Mouse (Mus musculus): Measurements from ENCODE around the gene Lamb3. TPM values are rescaled to one million over a fixed set of nuclear protein-coding genes. Genes with fewer than 3 reads are reported as not detected.
A peak's percentile ranks its signal among the peaks of the same experiment; 100 is the strongest.

The Lamb3 gene
- total and polyA plus RNA-seq, 3 experiments: 10.1 to 14.6 (median 12.3) TPM

GRCm38 (mm10) chr1:193198312-193198711 is 9.2 kb upstream of the Lamb3 start:
- peak overlapping the region; percentile 37; the same call in 1 of the 2 replicates for H3K9ac ChIP-seq (ENCODE audit: insufficient read depth, low read depth)
- no peaks in the 10 kb centered on the region for H3K27me3 ChIP-seq (replicated peaks)
- H3K36me3 ChIP-seq (replicated peaks in 1 of 2; ENCODE audit: control insufficient read depth in 1 of 2, insufficient read depth in 1 of 2, low read length in 1 of 2): peaks cover 53 to 68% of the 10 kb centered on the region in 2 experiments
- H3K4me1 ChIP-seq (ENCODE audit: control insufficient read depth in 1 of 2, insufficient read depth in 2 of 2): peaks cover 21 to 70% of the 10 kb centered on the region in 2 experiments
- in situ Hi-C loops (cut with MboI; ENCODE audit: low pct_ligation_motif_present, low pct_unique_long_range_greater_than_20kb, low sequenced_read_pairs) (no loop called here), dilution Hi-C loops (cut with MboI; ENCODE audit: extremely low pct_ligation_motif_present, extremely low pct_unique_long_range_greater_than_20kb, low sequenced_read_pairs) (no loop called here)
- no peak overlapping the region for H3K27ac ChIP-seq (ENCODE audit: insufficient read depth, low read depth)
- H3K4me2 ChIP-seq (ENCODE audit: insufficient read depth, low read depth, poor library complexity, severe bottlenecking): peak overlapping the region; percentile 76
- no peak for TF ChIP-seq ZMIZ1 (IDR thresholded peaks at IDR 0.05; ENCODE audit: low read depth, low read length)
- TF ChIP-seq MAFK (IDR thresholded peaks at IDR 0.05; ENCODE audit: insufficient replicate concordance, low read length): no peak
- TF ChIP-seq HCFC1 (IDR thresholded peaks at IDR 0.05; ENCODE audit: low read depth, low read length): 0 out of 2 replicates have a peak, but pooled peaks have one; percentile 17
- peak; percentile 54 for TF ChIP-seq IRF4 (IDR thresholded peaks at IDR 0.05; ENCODE audit: low read depth, low read length)
- TF ChIP-seq MYC (IDR thresholded peaks at IDR 0.05; ENCODE audit: low read depth, low read length): 0 out of 2 replicates have a peak, but pooled peaks have one; percentile 29
- peak; percentile 60; the same call in 1 of the 2 replicates for TF ChIP-seq MXI1 (IDR thresholded peaks at IDR 0.05; ENCODE audit: low read depth, low read length)
- peak; percentile 54 for TF ChIP-seq RAD21 (IDR thresholded peaks at IDR 0.05; ENCODE audit: low read depth, low read length)
- TF ChIP-seq JUND (conservative IDR thresholded peaks at IDR 0.05; ENCODE audit: low read depth, low read length): peak; percentile 78; the same call in 1 of the 2 replicates
- peak; percentile 51; the same call in 1 of the 2 replicates for TF ChIP-seq SIN3A (IDR thresholded peaks at IDR 0.05; ENCODE audit: low read length)
- 0 out of 2 replicates have a peak, but pooled peaks have one; percentile 29 for TF ChIP-seq NRF1 (IDR thresholded peaks at IDR 0.05; ENCODE audit: low read depth, low read length)
- 0 out of 2 replicates have a peak, but pooled peaks have one; percentile 28 for TF ChIP-seq TCF12 (IDR thresholded peaks at IDR 0.05; ENCODE audit: low read depth, low read length)
- TF ChIP-seq KAT2A (IDR thresholded peaks at IDR 0.05; ENCODE audit: insufficient replicate concordance, low read length): no peak
- TF ChIP-seq ELF1 (IDR thresholded peaks at IDR 0.05; ENCODE audit: low read depth, low read length): peak; percentile 53
- peak in 1 of 2 experiments; percentile 50; a peak in 2 of 4 replicates for TF ChIP-seq CTCF (conservative IDR thresholded peaks at IDR 0.05 in 1 of 2, IDR thresholded peaks at IDR 0.05 in 1 of 2; ENCODE audit: low read depth in 2 of 2, low read length in 2 of 2)
- no peak for TF ChIP-seq ZNF384 (IDR thresholded peaks at IDR 0.05; ENCODE audit: low read depth, low read length)
- TF ChIP-seq SMC3 (IDR thresholded peaks at IDR 0.05; ENCODE audit: low read depth, low read length): peak; percentile 35
- peak; percentile 96 for TF ChIP-seq MEF2A (IDR thresholded peaks at IDR 0.05; ENCODE audit: borderline replicate concordance, low read depth, low read length)
- TF ChIP-seq JUN (IDR thresholded peaks at IDR 0.05; ENCODE audit: insufficient read depth, low read depth, low read length): peak; percentile 86
- no peak for TF ChIP-seq NELFE (IDR thresholded peaks at IDR 0.05; ENCODE audit: low read depth, low read length)
- no peaks in the 10 kb centered on the region for H3K9me3 ChIP-seq (replicated peaks; ENCODE audit: low read length)
- H3K79me2 ChIP-seq (replicated peaks; ENCODE audit: control insufficient read depth, extremely low read depth, insufficient read depth, poor library complexity, severe bottlenecking): peaks cover 32% of the 10 kb centered on the region
- no peak overlapping the region for H3K4me3 ChIP-seq (replicated peaks in 1 of 3; ENCODE audit: low read depth in 2 of 3, low read length in 2 of 3, poor library complexity in 1 of 3)
- peak; percentile 51 for DNase-seq (ENCODE audit: extremely low read depth)

Data from CH12.LX (cell line).